Mouse (Mus musculus): ENCODE measurements around the gene Gm7579.
"Not testable (repeated sequence)": the region's sequence is repeated elsewhere in the genome, so short reads cannot be mapped to it uniquely, and the experiment has no call there.

Gm7579 gene

DNA sequence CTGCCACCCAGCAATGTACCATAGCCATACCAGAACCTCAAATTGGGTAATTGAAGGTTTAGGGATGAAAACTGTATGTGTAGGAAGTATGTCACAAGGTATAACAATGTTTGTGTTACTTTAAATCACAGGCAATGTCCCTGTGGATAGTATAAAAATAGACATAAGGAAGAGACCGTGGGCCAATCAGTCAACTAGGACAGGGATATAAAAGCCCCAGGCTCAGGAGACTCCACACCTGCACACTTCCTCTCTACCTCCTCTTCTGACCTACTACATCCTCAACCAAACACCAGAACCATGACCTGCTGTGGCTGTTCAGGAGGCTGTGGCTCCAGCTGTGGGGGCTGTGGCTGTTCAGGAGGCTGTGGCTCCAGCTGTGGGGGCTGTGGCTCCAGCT is at the start of gene Gm7579:
Gm7579 (plus strand) TSS at position 301 of the 400 bp plus-strand sequence.
- DNase-seq (ENCODE audit: low spot score), result no peak

GRCm38 (mm10) chr7:142165639-142166038 is 46.0 kb upstream of the Gm7579 start, which contains the start of gene Gm4553:
Gene Gm4553 (minus strand): TSS chr7:142165739.
- DNase-seq (ENCODE audit: low spot score), result not testable (repeated sequence)

GRCm38 (mm10) chr7:142169836-142170235 is 41.8 kb upstream of the Gm7579 start:
- peak; percentile 58 for DNase-seq (ENCODE audit: low spot score)

GRCm38 (mm10) chr7:142175905-142176304 is 35.8 kb upstream of the Gm7579 start, which contains the start of gene Krtap5-2:
Gene Krtap5-2 (minus strand): TSS chr7:142176005.
- DNase-seq (ENCODE audit: low spot score), result not testable (repeated sequence)

- no peak for DNase-seq (ENCODE audit: low spot score)
Observed at GRCm38 (mm10) chr7:142178685-142179084, 33.0 kb upstream of the Gm7579 start.

GRCm38 (mm10) chr7:142181021-142181420 is 30.6 kb upstream of the Gm7579 start:
- DNase-seq (ENCODE audit: low spot score), result no peak

- no peak for DNase-seq (ENCODE audit: low spot score)
Observed at GRCm38 (mm10) chr7:142188156-142188555, 23.5 kb upstream of the Gm7579 start.

GRCm38 (mm10) chr7:142190289-142190688 is 21.4 kb upstream of the Gm7579 start, which contains the start of gene Gm10153:
Gene Gm10153 (minus strand): TSS chr7:142190389.
- DNase-seq (ENCODE audit: low spot score), result no peak

DNA sequence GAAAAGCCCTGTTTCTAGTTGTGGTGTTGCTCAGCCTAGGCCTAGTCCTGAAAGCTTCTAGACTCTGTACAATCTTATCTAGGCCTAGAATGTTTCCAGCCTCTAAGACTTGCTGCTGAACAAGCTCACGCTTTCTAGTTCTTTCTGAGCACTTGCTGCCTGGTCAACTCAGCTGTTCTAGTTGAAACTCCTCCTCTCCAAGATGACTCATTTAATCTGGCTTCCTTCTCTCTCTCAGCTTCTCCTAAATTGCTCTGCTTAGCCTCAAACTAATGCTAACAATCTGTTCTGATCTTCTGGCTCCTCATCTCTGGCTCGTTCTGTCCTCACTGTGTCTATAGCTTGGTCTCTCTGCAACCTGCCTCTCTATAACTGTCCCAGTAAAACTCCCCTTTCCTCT is 12.9 kb upstream of the Gm7579 start:
- no peak for DNase-seq (ENCODE audit: low spot score)

- DNase-seq (ENCODE audit: low spot score), result no peak
Observed at GRCm38 (mm10) chr7:142201064-142201463, 10.6 kb upstream of the Gm7579 start, which contains the start of gene Krtap5-3. Gene Krtap5-3 (plus strand): TSS chr7:142201364.

DNA sequence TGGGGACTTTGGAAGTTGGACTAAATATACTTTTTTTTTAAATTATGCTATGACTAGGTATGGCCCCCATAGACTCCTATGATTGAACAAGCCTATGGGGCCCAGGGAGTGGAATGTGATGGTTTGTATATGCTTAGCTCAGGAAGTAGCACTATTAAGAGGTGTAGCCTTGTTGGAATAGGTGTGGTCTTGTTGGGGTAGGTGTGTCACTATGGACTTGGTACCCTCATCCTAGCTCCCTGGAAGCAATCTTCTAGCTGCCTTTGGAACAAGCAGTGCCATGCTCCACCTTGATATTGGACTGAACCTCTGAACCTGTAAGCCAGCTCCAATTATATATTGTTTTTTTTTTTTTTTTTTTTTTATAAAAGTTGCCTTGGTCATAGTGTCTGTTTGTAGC is 6.2 kb upstream of the Gm7579 start:
- no peak for DNase-seq (ENCODE audit: low spot score)

- DNase-seq (ENCODE audit: low spot score), result not testable (repeated sequence)
Observed at GRCm38 (mm10) chr7:142206891-142207290, 4.8 kb upstream of the Gm7579 start.

DNA sequence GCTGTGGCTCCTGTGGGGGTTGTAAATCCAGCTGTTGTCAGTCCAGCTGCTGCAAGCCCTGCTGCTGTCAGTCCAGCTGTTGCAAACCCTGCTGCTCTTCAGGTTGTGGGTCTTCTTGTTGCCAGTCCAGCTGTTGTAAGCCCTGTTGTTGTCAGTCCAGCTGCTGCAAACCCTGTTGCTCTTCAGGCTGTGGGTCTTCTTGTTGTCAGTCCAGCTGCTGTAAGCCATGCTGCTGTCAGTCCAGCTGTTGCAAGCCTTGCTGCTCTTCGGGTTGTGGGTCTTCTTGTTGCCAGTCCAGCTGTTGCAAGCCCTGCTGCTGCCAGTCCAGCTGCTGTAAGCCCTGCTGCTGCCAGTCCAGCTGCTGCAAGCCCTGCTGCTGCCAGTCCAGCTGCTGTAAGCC is 477 bp downstream of the Gm7579 start:
- not testable (repeated sequence) for DNase-seq (ENCODE audit: low spot score)

- DNase-seq (ENCODE audit: low spot score), result no peak
Observed at GRCm38 (mm10) chr7:142224518-142224917, 12.9 kb downstream of the Gm7579 start.

- DNase-seq (ENCODE audit: low spot score), result not testable (repeated sequence)
Observed at GRCm38 (mm10) chr7:142229871-142230270, 18.2 kb downstream of the Gm7579 start, which contains the start of gene Krtap5-5. Gene Krtap5-5 (minus strand): TSS chr7:142229971.

- no peak for DNase-seq (ENCODE audit: low spot score)
Observed at GRCm38 (mm10) chr7:142231540-142231939, 19.9 kb downstream of the Gm7579 start.

- DNase-seq (ENCODE audit: low spot score), result no peak
Observed at GRCm38 (mm10) chr7:142240978-142241377, 29.3 kb downstream of the Gm7579 start, which contains the start of gene Gm40460. Gene Gm40460 (minus strand): TSS chr7:142241078.

- peak; percentile 25 for DNase-seq (ENCODE audit: low spot score)
Observed at GRCm38 (mm10) chr7:142249824-142250223, 38.2 kb downstream of the Gm7579 start.

DNA sequence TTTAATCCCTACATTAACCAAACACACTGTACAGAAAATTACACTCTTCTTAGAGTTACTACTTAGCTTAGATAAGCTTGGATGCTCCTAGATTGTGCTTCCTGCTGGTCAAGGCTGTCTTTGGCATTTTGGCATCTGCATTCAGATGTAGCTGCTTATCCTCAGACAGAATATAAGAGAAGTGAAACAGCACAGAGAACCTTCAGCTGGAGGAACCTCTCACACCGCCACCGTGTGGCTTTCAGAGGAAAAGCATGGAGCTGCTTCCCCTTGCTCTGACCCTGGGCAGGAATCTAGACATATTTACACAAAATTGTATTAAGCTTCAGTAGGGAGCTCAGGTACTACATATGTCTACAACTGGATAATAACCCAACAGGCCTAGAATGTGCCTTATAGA is 43.9 kb downstream of the Gm7579 start:
- peak; percentile 28 for DNase-seq (ENCODE audit: low spot score)

DNA sequence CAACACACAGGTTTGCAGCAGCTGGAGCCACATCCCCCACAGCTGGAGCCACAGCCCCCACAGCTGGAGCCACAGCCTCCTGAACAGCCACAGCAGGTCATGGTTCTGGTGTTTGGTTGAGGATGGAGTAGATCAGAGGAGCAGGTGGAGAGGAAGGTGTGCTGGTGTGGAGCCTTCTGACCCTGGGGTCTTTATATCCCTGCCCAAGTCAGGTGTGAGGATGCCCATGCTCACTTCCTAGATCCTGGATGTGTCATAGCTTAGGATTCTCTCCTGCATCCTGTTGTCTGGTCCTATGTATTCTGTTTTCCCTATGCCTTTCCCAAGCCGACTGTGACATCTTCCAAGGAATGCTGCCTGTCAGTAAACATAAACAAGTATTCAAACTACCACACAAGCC is 46.6 kb downstream of the Gm7579 start, which contains the start of gene Gm2431:
Gm2431 (minus strand) TSS at position 101 of the 400 bp plus-strand sequence.
- not testable (repeated sequence) for DNase-seq (ENCODE audit: low spot score)

All from MN1 (cell line).